Mouse (Mus musculus): ENCODE measurements around the gene Ccdc3. TPM values are rescaled to one million over a fixed set of nuclear protein-coding genes. Genes with fewer than 3 reads are reported as not detected.
A peak's percentile ranks its signal among the peaks of the same experiment; 100 is the strongest.

The Ccdc3 gene
- polyA plus RNA-seq, 1 experiment from 2014 or later = 3.0 TPM

DNA sequence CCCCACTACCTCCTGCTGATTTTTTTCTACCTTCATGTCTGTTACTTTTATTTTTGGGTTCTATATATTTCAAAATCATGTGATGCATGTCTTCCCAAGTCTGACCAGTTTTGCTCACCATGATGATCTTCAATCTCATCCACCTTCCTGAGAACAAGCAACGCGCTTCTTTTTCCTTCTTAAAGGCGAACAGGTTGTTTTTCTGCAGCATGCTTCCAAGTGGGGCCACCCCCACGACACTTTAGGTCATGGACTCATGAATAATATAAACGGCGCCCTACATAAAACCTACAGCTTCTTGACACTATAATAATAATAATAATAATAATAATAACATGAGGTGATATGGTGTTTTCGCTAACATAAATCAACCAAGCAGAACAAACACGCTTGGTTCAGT, 23.2 kb upstream of the Ccdc3 start:
- no peak for ATAC-seq
- H3K4me1 ChIP-seq (replicated peaks; ENCODE audit: control insufficient read depth, insufficient read depth, low read length) = peaks cover 17% of the 10 kb centered on the region
- no peak overlapping the region for H3K27ac ChIP-seq (ENCODE audit: low read length)
- 97% methylated on average over 8 of the region's 8 CpGs for WGBS
- H3K4me2 ChIP-seq (ENCODE audit: low read length) = no peak overlapping the region
- H3K9me3 ChIP-seq (ENCODE audit: control insufficient read depth, low read length) = no peaks in the 10 kb centered on the region
- H3K9ac ChIP-seq (replicated peaks; ENCODE audit: low read depth, low read length) = no peak overlapping the region
- H3K27me3 ChIP-seq (replicated peaks; ENCODE audit: control insufficient read depth, insufficient read depth, low read length) = no peaks in the 10 kb centered on the region
- H3K4me3 ChIP-seq (replicated peaks; ENCODE audit: low read length) = no peak overlapping the region
- no peaks in the 10 kb centered on the region for H3K36me3 ChIP-seq (ENCODE audit: control insufficient read depth, insufficient read depth)

- Histone ChIP-seq H3K27ac (ENCODE audit: low read length) (no peak overlapping the region), H3K9me3 (ENCODE audit: control insufficient read depth, low read length) (no peaks in the 10 kb centered on the region), H3K36me3 (ENCODE audit: control insufficient read depth, insufficient read depth) (no peaks in the 10 kb centered on the region), H3K27me3 (replicated peaks; ENCODE audit: control insufficient read depth, insufficient read depth, low read length) (no peaks in the 10 kb centered on the region), H3K4me3 (replicated peaks; ENCODE audit: low read length) (no peak overlapping the region), H3K9ac (replicated peaks; ENCODE audit: low read depth, low read length) (no peak overlapping the region), H3K4me1 (replicated peaks; ENCODE audit: control insufficient read depth, insufficient read depth, low read length) (peaks cover 17% of the 10 kb centered on the region), H3K4me2 (ENCODE audit: low read length) (no peak overlapping the region)
- 13% methylated on average over 5 of the region's 5 CpGs for WGBS
- ATAC-seq = peak; percentile 62
Measured at GRCm38 (mm10) chr2:5116856-5117532, 20.6 kb upstream of the Ccdc3 start.

- Histone ChIP-seq H3K4me3 (replicated peaks; ENCODE audit: low read length) (no peak overlapping the region), H3K27me3 (replicated peaks; ENCODE audit: control insufficient read depth, insufficient read depth, low read length) (no peaks in the 10 kb centered on the region), H3K27ac (ENCODE audit: low read length) (no peak overlapping the region), H3K4me2 (ENCODE audit: low read length) (no peak overlapping the region), H3K36me3 (ENCODE audit: control insufficient read depth, insufficient read depth) (no peaks in the 10 kb centered on the region), H3K9me3 (ENCODE audit: control insufficient read depth, low read length) (no peaks in the 10 kb centered on the region), H3K9ac (replicated peaks; ENCODE audit: low read depth, low read length) (no peak overlapping the region), H3K4me1 (replicated peaks; ENCODE audit: control insufficient read depth, insufficient read depth, low read length) (peaks cover 3% of the 10 kb centered on the region)
- no peak for ATAC-seq
- WGBS = 41% methylated on average over 6 of the region's 6 CpGs
Measured at GRCm38 (mm10) chr2:5125506-5125905, 12.1 kb upstream of the Ccdc3 start.

DNA sequence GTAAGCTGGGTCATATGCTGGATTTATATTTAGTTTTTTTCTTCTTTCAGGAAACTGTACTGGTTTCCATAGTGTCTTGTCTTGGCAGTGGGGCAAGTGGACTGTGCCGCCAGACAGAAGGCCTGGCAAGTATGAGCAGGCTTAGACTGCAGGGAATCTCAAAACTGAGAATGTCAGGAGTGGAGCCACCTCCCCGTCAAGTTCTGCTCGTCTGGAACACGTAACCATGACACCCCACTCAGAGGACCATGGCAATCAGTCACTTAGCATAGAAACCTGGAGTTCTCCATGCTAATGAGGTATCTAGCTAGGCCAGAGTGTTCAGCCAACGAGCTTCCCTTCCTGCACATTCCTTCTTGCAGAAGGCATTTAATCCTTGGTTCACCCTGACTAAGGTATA, 10.2 kb upstream of the Ccdc3 start:
- Histone ChIP-seq H3K4me1 (replicated peaks; ENCODE audit: control insufficient read depth, insufficient read depth, low read length) (peaks cover 3% of the 10 kb centered on the region), H3K27ac (ENCODE audit: low read length) (no peak overlapping the region), H3K4me2 (ENCODE audit: low read length) (no peak overlapping the region), H3K27me3 (replicated peaks; ENCODE audit: control insufficient read depth, insufficient read depth, low read length) (no peaks in the 10 kb centered on the region), H3K9ac (replicated peaks; ENCODE audit: low read depth, low read length) (no peak overlapping the region), H3K36me3 (ENCODE audit: control insufficient read depth, insufficient read depth) (no peaks in the 10 kb centered on the region), H3K9me3 (ENCODE audit: control insufficient read depth, low read length) (no peaks in the 10 kb centered on the region), H3K4me3 (replicated peaks; ENCODE audit: low read length) (no peak overlapping the region)
- 53% methylated on average over 5 of the region's 5 CpGs for WGBS
- no peak for ATAC-seq

- H3K9ac ChIP-seq (replicated peaks; ENCODE audit: low read depth, low read length) = no peak overlapping the region
- no peaks in the 10 kb centered on the region for H3K27me3 ChIP-seq (replicated peaks; ENCODE audit: control insufficient read depth, insufficient read depth, low read length)
- H3K36me3 ChIP-seq (ENCODE audit: control insufficient read depth, insufficient read depth) = no peaks in the 10 kb centered on the region
- no peak overlapping the region for H3K27ac ChIP-seq (ENCODE audit: low read length)
- WGBS = 65% methylated on average over 3 of the region's 3 CpGs
- H3K4me3 ChIP-seq (replicated peaks; ENCODE audit: low read length) = no peak overlapping the region
- H3K4me1 ChIP-seq (replicated peaks; ENCODE audit: control insufficient read depth, insufficient read depth, low read length) = peaks cover 3% of the 10 kb centered on the region
- ATAC-seq = no peak
- H3K4me2 ChIP-seq (ENCODE audit: low read length) = no peak overlapping the region
- no peaks in the 10 kb centered on the region for H3K9me3 ChIP-seq (ENCODE audit: control insufficient read depth, low read length)
Measured at GRCm38 (mm10) chr2:5129099-5129498, 8.5 kb upstream of the Ccdc3 start.

GRCm38 (mm10) chr2:5132046-5132445, 5.5 kb upstream of the Ccdc3 start:
- Histone ChIP-seq H3K4me2 (ENCODE audit: low read length) (no peak overlapping the region), H3K36me3 (ENCODE audit: control insufficient read depth, insufficient read depth) (no peaks in the 10 kb centered on the region), H3K27me3 (replicated peaks; ENCODE audit: control insufficient read depth, insufficient read depth, low read length) (peaks cover 8% of the 10 kb centered on the region), H3K9ac (replicated peaks; ENCODE audit: low read depth, low read length) (no peak overlapping the region), H3K4me3 (replicated peaks; ENCODE audit: low read length) (no peak overlapping the region), H3K27ac (ENCODE audit: low read length) (no peak overlapping the region), H3K4me1 (replicated peaks; ENCODE audit: control insufficient read depth, insufficient read depth, low read length) (peaks cover 5% of the 10 kb centered on the region), H3K9me3 (ENCODE audit: control insufficient read depth, low read length) (no peaks in the 10 kb centered on the region)
- WGBS = 85% methylated on average over 4 of the region's 4 CpGs
- no peak for ATAC-seq

DNA sequence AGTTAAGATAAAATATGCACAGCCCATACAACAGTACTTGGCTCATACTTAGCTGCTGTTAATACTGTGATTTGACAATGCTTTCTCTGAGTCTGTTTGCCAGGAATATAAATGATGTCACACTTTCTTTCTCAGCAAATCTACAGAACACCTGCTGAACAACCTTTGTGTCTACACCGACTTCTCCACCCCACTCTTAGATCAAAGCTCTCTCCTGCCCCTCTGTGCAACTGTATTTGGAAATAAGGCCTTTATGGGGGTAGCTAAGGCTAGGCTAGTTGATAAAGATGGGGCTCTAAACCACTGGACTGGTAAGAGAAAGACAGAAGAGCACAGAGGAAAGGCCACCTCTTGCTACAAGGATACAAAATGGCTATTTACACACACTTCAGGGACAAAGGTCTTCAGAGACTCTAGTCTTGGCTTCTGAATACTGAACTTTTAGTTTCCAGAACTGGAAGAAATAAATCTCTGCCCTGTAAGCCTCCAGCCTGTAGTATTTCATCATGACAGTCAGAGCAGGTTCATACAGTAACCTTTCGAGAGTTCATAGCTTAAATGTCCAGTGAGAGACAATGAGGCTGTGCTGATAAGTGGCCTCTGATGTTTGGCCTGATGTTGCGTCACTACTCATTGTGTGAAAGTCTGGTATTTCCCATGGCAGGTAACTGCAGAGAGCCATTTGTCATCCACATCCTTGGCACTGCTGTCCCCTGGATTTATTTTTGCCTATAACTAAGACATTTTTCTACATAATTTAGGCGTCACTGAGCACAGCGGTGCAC, 2.4 kb upstream of the Ccdc3 start:
- Histone ChIP-seq H3K27ac (ENCODE audit: low read length) (no peak overlapping the region), H3K27me3 (replicated peaks; ENCODE audit: control insufficient read depth, insufficient read depth, low read length) (peaks cover 21% of the 10 kb centered on the region), H3K9me3 (ENCODE audit: control insufficient read depth, low read length) (no peaks in the 10 kb centered on the region), H3K9ac (replicated peaks; ENCODE audit: low read depth, low read length) (no peak overlapping the region), H3K36me3 (ENCODE audit: control insufficient read depth, insufficient read depth) (no peaks in the 10 kb centered on the region), H3K4me3 (replicated peaks; ENCODE audit: low read length) (no peak overlapping the region), H3K4me2 (ENCODE audit: low read length) (no peak overlapping the region), H3K4me1 (replicated peaks; ENCODE audit: control insufficient read depth, insufficient read depth, low read length) (peaks cover 12% of the 10 kb centered on the region)
- WGBS = 76% methylated on average over 5 of the region's 5 CpGs
- no peak for ATAC-seq

- peaks cover 21% of the 10 kb centered on the region for H3K27me3 ChIP-seq (replicated peaks; ENCODE audit: control insufficient read depth, insufficient read depth, low read length)
- no peaks in the 10 kb centered on the region for H3K36me3 ChIP-seq (ENCODE audit: control insufficient read depth, insufficient read depth)
- no peak overlapping the region for H3K9ac ChIP-seq (replicated peaks; ENCODE audit: low read depth, low read length)
- no peak overlapping the region for H3K27ac ChIP-seq (ENCODE audit: low read length)
- no peak overlapping the region for H3K4me3 ChIP-seq (replicated peaks; ENCODE audit: low read length)
- ATAC-seq = no peak
- 35% methylated on average over 4 of the region's 4 CpGs for WGBS
- H3K4me2 ChIP-seq (ENCODE audit: low read length) = no peak overlapping the region
- no peaks in the 10 kb centered on the region for H3K9me3 ChIP-seq (ENCODE audit: control insufficient read depth, low read length)
- peaks cover 11% of the 10 kb centered on the region for H3K4me1 ChIP-seq (replicated peaks; ENCODE audit: control insufficient read depth, insufficient read depth, low read length)
Measured at GRCm38 (mm10) chr2:5139961-5140360, 2.4 kb downstream of the Ccdc3 start.

DNA sequence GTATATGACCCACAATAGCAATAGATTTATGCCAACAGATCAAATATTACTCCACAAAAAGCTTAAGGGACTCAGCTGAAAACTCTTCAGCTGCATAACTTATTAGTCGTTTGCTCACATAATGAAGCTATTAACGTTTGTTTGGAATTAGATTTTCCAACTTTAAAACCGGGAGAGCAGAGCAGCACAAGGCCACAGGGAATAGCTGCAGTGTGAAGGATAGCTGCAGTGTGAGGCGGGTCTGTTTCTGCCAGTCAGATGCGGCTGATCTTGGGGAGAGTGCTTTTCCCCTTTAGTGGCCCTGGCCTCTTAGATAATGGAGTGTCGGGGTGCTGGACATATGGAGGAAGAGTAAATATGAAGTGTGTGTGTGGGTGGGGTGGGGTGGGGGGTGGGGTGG, 6.9 kb downstream of the Ccdc3 start:
- Histone ChIP-seq H3K9me3 (ENCODE audit: control insufficient read depth, low read length) (no peaks in the 10 kb centered on the region), H3K4me2 (ENCODE audit: low read length) (no peak overlapping the region), H3K4me3 (replicated peaks; ENCODE audit: low read length) (no peak overlapping the region), H3K36me3 (ENCODE audit: control insufficient read depth, insufficient read depth) (no peaks in the 10 kb centered on the region), H3K27ac (ENCODE audit: low read length) (no peak overlapping the region), H3K9ac (replicated peaks; ENCODE audit: low read depth, low read length) (no peak overlapping the region), H3K27me3 (replicated peaks; ENCODE audit: control insufficient read depth, insufficient read depth, low read length) (no peaks in the 10 kb centered on the region), H3K4me1 (replicated peaks; ENCODE audit: control insufficient read depth, insufficient read depth, low read length) (no peaks in the 10 kb centered on the region)
- 58% methylated on average over 6 of the region's 6 CpGs for WGBS
- no peak for ATAC-seq

Measured in forebrain, embryonic 16.5 days (tissue).